Mouse (Mus musculus): Measurements from ENCODE around the gene Otulinl.

- TF ChIP-seq MAFK (IDR thresholded peaks at IDR 0.05; ENCODE audit: insufficient read depth, low read depth, low read length) (no peak), CHD2 (IDR thresholded peaks at IDR 0.05; ENCODE audit: low read depth, low read length) (no peak), HCFC1 (IDR thresholded peaks at IDR 0.05; ENCODE audit: borderline replicate concordance, insufficient read depth, low read length) (no peak), ZNF384 (IDR thresholded peaks at IDR 0.05; ENCODE audit: low read depth, low read length) (no peak), ZC3H11A (IDR thresholded peaks at IDR 0.05; ENCODE audit: borderline replicate concordance, low read depth, low read length) (no peak)
Observed at GRCm38 (mm10) chr15:27678511-27678910, 2.9 kb downstream of the Otulinl start.
